Mouse (Mus musculus): ENCODE data around the gene Slc1a5. TPM values are rescaled to one million over a fixed set of nuclear protein-coding genes. Genes with fewer than 3 reads are reported as not detected.

Slc1a5 gene
- polyA plus RNA-seq, 1 experiment = 101 TPM

DNA sequence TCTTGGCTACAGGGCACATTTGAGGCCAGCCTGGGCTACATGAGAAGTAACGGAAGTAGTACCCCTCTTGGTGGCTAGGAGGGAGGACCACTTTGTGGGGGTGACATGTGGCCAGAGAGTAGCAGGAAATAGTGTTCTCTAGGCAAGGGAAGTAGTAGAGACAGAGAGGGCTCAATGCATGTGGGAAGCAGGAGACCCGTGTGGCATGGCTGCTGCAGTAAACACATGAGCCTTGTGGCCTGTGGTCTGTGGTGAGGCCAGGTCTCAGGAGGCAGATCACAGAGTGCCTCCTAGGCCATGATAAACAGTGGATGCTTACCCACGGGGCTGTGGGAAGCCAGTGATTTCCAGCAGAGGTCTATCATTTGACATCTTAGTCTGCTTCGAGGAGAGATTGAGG is 46.1 kb downstream of the Slc1a5 start:
- H3K4me3 ChIP-seq (ENCODE audit: low read depth, low read length) = no peak overlapping the region
- peaks cover 8% of the 10 kb centered on the region for H3K36me3 ChIP-seq (ENCODE audit: control insufficient read depth, insufficient read depth, low read length, poor library complexity, severe bottlenecking)
- H3K9me3 ChIP-seq (replicated peaks; ENCODE audit: control insufficient read depth, insufficient read depth, low read length, poor library complexity, severe bottlenecking) = no peaks in the 10 kb centered on the region
- no peak for TF ChIP-seq POLR2A (IDR thresholded peaks at IDR 0.05; ENCODE audit: insufficient read depth, low read length)
- H3K4me1 ChIP-seq (ENCODE audit: control insufficient read depth, insufficient read depth, low read length) = no peaks in the 10 kb centered on the region
- no peak overlapping the region for H3K9ac ChIP-seq (ENCODE audit: low read depth, poor library complexity, severe bottlenecking)
- no peaks in the 10 kb centered on the region for H3K27me3 ChIP-seq (ENCODE audit: control insufficient read depth, insufficient read depth, low read length, poor library complexity, severe bottlenecking)
- H3K27ac ChIP-seq (ENCODE audit: insufficient read depth, low read length) = no peak overlapping the region

DNA sequence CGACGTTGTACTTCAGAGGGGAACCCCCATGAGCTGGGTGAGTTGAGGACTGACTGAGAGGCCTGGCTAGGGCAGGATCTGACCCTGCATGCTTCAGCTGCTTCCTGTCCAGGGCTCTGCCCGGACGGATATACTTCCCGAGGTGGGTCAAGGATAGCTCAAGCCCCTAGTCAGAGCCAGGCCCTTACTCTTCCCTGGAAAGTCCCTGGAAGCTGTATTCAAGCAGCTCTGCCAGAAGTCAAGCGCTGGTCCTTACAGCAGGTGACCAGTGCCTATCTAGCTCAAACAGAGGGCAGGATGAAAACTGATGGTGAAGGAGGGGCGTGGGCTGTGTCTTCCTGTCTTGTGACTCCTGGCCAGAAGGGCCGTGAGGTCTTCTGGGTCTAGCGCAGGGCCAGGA is 49.3 kb downstream of the Slc1a5 start:
- Histone ChIP-seq H3K4me1 (ENCODE audit: control insufficient read depth, insufficient read depth, low read length) (no peaks in the 10 kb centered on the region), H3K27me3 (ENCODE audit: control insufficient read depth, insufficient read depth, low read length, poor library complexity, severe bottlenecking) (no peaks in the 10 kb centered on the region), H3K9ac (ENCODE audit: low read depth, poor library complexity, severe bottlenecking) (no peak overlapping the region), H3K27ac (ENCODE audit: insufficient read depth, low read length) (no peak overlapping the region), H3K9me3 (replicated peaks; ENCODE audit: control insufficient read depth, insufficient read depth, low read length, poor library complexity, severe bottlenecking) (no peaks in the 10 kb centered on the region), H3K36me3 (ENCODE audit: control insufficient read depth, insufficient read depth, low read length, poor library complexity, severe bottlenecking) (peaks cover 14% of the 10 kb centered on the region), H3K4me3 (ENCODE audit: low read depth, low read length) (no peak overlapping the region)
- TF ChIP-seq POLR2A (IDR thresholded peaks at IDR 0.05; ENCODE audit: insufficient read depth, low read length) (no peak), CTCF (IDR thresholded peaks at IDR 0.05; ENCODE audit: low read depth, low read length) (no peak)

DNA sequence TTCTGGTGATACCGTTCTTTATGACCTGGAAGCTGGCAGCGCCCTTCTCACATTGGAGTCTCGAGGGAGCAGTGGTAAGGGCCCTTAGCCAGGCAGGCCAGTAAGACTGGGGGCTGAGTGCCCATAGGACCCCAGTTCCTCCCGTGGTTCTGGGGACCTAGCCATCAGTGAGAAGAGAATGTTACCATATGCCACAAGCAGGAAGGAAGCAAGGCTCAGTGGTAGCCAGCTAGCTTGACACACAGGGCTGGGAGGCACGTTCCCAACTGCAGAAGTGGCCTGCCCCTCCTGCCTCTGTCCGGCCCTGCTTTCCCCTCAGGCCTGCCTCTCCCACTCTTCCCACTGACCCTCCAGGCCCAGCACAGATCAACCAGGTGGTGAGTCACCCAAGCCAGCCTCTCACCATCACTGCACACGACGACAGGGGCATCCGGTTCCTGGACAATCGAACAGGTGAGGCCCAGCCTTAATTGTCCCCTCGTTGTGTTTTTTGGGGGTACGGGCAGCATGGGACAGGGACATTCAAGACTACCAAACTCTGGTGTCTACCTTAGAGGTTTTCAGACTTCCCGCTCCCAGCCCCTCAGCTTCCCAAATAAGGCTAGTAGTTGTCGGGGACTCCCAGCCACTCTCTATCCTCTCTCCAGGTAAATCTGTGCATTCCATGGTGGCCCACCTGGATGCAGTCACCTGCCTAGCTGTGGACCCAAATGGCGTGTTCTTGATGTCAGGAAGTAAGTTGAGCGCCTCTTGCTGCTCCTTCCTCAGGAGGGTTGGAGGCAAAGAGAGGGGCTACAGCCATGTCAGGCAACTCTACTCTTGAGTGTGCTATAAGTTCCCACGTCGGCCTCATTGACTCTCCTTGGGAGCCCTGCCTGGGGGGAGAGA is 57.0 kb downstream of the Slc1a5 start:
- Histone ChIP-seq H3K4me1 (ENCODE audit: control insufficient read depth, insufficient read depth, low read length) (no peaks in the 10 kb centered on the region), H3K9me3 (replicated peaks; ENCODE audit: control insufficient read depth, insufficient read depth, low read length, poor library complexity, severe bottlenecking) (no peaks in the 10 kb centered on the region), H3K36me3 (ENCODE audit: control insufficient read depth, insufficient read depth, low read length, poor library complexity, severe bottlenecking) (peaks cover 13% of the 10 kb centered on the region), H3K9ac (ENCODE audit: low read depth, poor library complexity, severe bottlenecking) (no peak overlapping the region), H3K27me3 (ENCODE audit: control insufficient read depth, insufficient read depth, low read length, poor library complexity, severe bottlenecking) (no peaks in the 10 kb centered on the region), H3K4me3 (ENCODE audit: low read depth, low read length) (no peak overlapping the region), H3K27ac (ENCODE audit: insufficient read depth, low read length) (no peak overlapping the region)
- TF ChIP-seq POLR2A (IDR thresholded peaks at IDR 0.05; ENCODE audit: insufficient read depth, low read length) (no peak), CTCF (IDR thresholded peaks at IDR 0.05; ENCODE audit: low read depth, low read length) (no peak), EP300 (IDR thresholded peaks at IDR 0.05; ENCODE audit: insufficient read depth, low read depth, low read length) (no peak)

DNA sequence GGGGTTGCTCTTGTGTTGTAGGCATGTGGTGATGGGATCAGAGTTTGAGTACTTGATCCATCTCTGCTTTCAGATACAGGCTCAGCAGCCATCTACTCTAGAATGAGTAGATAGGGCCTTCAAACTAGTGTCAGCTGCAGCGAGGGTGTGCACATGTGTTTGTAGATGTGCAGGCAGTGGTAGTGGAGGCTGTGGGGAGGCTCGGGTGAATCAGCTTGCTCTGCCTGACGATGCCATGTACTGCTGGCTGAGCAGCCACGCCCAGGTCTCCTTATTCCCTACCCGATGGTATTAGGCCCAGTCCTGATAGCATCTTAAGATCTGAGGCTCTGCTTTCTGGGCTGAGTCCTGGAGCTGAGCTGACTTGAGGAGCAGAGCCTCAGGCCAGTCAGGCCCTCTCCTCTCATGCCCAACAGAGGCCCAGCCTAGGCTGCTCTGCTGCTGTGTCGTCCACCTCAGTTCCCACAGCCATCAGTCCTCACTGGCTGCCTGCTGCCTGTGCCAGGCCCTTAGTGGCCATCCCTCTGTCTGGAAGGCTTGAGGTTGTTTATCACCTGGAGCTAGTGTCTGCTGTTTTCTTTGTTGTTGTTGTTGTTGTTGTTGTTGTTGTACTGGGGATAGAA is 57.8 kb downstream of the Slc1a5 start:
- TF ChIP-seq EP300 (IDR thresholded peaks at IDR 0.05; ENCODE audit: insufficient read depth, low read depth, low read length) (no peak), CTCF (IDR thresholded peaks at IDR 0.05; ENCODE audit: low read depth, low read length) (no peak), POLR2A (IDR thresholded peaks at IDR 0.05; ENCODE audit: insufficient read depth, low read length) (no peak)
- Histone ChIP-seq H3K4me3 (ENCODE audit: low read depth, low read length) (no peak overlapping the region), H3K27ac (ENCODE audit: insufficient read depth, low read length) (no peak overlapping the region), H3K4me1 (ENCODE audit: control insufficient read depth, insufficient read depth, low read length) (no peaks in the 10 kb centered on the region), H3K27me3 (ENCODE audit: control insufficient read depth, insufficient read depth, low read length, poor library complexity, severe bottlenecking) (no peaks in the 10 kb centered on the region), H3K9me3 (replicated peaks; ENCODE audit: control insufficient read depth, insufficient read depth, low read length, poor library complexity, severe bottlenecking) (no peaks in the 10 kb centered on the region), H3K36me3 (ENCODE audit: control insufficient read depth, insufficient read depth, low read length, poor library complexity, severe bottlenecking) (peaks cover 11% of the 10 kb centered on the region), H3K9ac (ENCODE audit: low read depth, poor library complexity, severe bottlenecking) (no peak overlapping the region)

DNA sequence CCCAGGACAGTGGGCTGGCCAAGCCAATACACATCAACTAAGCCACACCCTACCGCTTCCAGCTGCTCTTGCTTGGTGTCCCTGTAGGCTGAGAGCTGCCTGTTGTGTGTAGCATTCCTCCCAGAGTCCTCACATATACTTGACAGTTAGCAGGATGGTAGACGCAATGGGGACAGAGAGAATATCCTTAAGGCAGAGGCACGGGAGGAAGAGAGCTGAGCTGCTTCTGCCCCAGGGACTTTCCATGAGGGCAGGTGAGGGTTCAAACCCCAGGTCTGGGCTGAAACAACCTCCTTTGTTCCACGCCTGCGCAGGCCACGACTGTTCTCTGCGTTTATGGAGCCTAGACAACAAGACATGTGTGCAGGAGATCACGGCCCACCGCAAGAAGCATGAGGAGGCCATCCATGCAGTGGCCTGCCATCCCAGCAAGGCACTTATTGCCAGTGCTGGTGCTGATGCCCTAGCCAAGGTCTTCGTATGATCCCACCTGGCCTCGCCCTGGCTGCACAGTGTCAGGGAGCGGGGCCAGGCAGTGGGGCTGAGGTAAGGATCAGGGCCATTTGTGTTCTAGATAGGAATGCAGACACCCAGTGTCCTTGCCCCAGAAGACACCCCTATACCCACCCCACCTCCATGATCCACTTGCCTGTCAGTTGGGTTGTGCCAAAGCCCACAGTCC is 58.4 kb downstream of the Slc1a5 start:
- Histone ChIP-seq H3K36me3 (ENCODE audit: control insufficient read depth, insufficient read depth, low read length, poor library complexity, severe bottlenecking) (peaks cover 11% of the 10 kb centered on the region), H3K4me1 (ENCODE audit: control insufficient read depth, insufficient read depth, low read length) (peaks cover 2% of the 10 kb centered on the region), H3K9me3 (replicated peaks; ENCODE audit: control insufficient read depth, insufficient read depth, low read length, poor library complexity, severe bottlenecking) (no peaks in the 10 kb centered on the region), H3K27me3 (ENCODE audit: control insufficient read depth, insufficient read depth, low read length, poor library complexity, severe bottlenecking) (no peaks in the 10 kb centered on the region), H3K4me3 (ENCODE audit: low read depth, low read length) (no peak overlapping the region), H3K27ac (ENCODE audit: insufficient read depth, low read length) (no peak overlapping the region), H3K9ac (ENCODE audit: low read depth, poor library complexity, severe bottlenecking) (no peak overlapping the region)
- TF ChIP-seq CTCF (IDR thresholded peaks at IDR 0.05; ENCODE audit: low read depth, low read length) (no peak), EP300 (IDR thresholded peaks at IDR 0.05; ENCODE audit: insufficient read depth, low read depth, low read length) (no peak), POLR2A (IDR thresholded peaks at IDR 0.05; ENCODE audit: insufficient read depth, low read length) (no peak)

DNA sequence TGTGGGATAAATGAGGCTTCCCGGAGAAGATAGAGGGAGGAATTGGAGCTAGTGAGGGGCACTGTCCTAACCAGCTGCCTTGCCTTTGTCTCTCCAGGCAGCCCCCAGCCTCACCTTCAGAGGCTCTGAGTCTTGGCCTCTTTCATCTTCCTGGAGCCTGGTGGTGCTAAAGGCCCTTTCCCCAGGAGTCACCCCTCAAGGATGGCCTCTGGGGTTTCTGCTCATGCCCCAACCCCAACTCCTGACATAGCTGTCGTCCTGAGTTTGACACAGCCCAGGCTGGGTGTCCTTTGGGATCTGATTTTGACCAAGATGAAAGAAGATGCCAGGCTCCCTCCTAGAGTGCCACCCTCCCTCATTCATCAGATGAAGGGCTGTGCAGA is 59.0 kb downstream of the Slc1a5 start:
- Histone ChIP-seq H3K27ac (ENCODE audit: insufficient read depth, low read length) (no peak overlapping the region), H3K36me3 (ENCODE audit: control insufficient read depth, insufficient read depth, low read length, poor library complexity, severe bottlenecking) (peaks cover 11% of the 10 kb centered on the region), H3K4me1 (ENCODE audit: control insufficient read depth, insufficient read depth, low read length) (peaks cover 2% of the 10 kb centered on the region), H3K9me3 (replicated peaks; ENCODE audit: control insufficient read depth, insufficient read depth, low read length, poor library complexity, severe bottlenecking) (no peaks in the 10 kb centered on the region), H3K9ac (ENCODE audit: low read depth, poor library complexity, severe bottlenecking) (no peak overlapping the region), H3K27me3 (ENCODE audit: control insufficient read depth, insufficient read depth, low read length, poor library complexity, severe bottlenecking) (no peaks in the 10 kb centered on the region), H3K4me3 (ENCODE audit: low read depth, low read length) (no peak overlapping the region)
- TF ChIP-seq POLR2A (IDR thresholded peaks at IDR 0.05; ENCODE audit: insufficient read depth, low read length) (no peak), EP300 (IDR thresholded peaks at IDR 0.05; ENCODE audit: insufficient read depth, low read depth, low read length) (no peak), CTCF (IDR thresholded peaks at IDR 0.05; ENCODE audit: low read depth, low read length) (no peak)
